Mouse (Mus musculus) cerebellum, adult 2 months (tissue): ENCODE measurements around the gene Rtn4ip1.

Experiments used
- CTCF ChIP-seq: fragments of 200-500 bp; IDR thresholded peaks from 2 replicates; pipeline ENCODE4 v1.5.1; 2011; ENCODE audit warnings: low read depth, mild to moderate bottlenecking, control low read depth, low read length, moderate library complexity, borderline replicate concordance; ENCODE audit not compliant: insufficient read depth
- POLR2A ChIP-seq: fragments of 200-500 bp; IDR thresholded peaks from 2 replicates; pipeline ENCODE4 v1.6.1; 2011; ENCODE audit warnings: low read length, control low read depth, borderline replicate concordance; ENCODE audit not compliant: insufficient read depth

DNA sequence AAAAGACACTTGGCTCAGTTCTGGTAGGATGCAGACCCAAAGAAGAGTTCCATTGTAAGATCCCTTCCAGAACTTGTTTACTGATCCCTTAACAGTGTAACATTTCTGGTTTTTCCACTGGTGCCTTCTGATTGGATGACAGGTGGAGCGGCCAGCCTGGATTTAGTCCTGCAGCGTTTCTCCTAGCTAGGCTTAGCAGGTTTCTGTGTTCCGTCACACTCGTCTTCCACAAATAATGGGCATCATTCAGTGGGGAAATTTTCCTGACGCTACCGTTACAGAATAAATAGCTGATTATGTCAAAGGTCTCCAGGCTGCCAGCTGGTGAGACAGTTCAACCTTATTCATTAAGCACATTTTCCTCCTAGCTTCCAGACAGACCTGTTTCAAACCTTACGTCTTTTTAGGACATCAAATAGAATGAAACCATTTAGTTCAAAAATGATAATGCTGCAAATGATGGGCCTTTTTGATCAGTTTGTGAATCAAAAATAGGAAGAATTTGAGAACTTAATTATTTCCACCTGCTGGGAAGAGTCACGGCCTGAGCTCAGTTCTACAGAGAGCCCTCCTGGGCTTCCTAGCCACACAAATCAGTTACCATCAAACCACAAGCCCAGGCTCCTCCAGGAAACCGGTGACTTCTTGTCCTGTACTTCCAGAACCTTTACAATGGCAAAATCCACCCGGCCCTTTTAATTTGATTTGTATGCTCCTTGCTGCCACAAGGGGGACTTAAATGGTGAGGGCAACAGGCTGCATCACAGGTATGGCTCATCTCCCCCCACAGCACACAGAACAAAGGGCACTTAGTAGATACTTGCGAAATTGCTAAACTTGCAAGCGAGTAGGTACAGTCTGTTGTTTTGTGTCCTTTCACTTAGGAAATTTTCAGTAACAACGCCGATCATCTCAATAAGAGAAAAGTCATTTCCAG is 100.7 kb downstream of the Rtn4ip1 start:
- TF ChIP-seq CTCF (peak; percentile 26; the same call in 1 of the 2 replicates), POLR2A (no peak)
